Mouse (Mus musculus): Measurements from ENCODE around the gene 4921504E06Rik.

The 4921504E06Rik gene

GRCm38 (mm10) chr2:19519768-19520167, 33.9 kb downstream of the 4921504E06Rik start:
- in situ Hi-C loops (cut with MboI; ENCODE audit: low pct_unique_long_range_greater_than_20kb in 1 of 2, low sequenced_read_pairs in 2 of 2, unreplicated experiment in 1 of 2): loop anchor here in 1 of 2 experiments (10.0 kb wide), 1 partner anchor 95 kb away; no protein-coding TSS in a partner anchor

DNA sequence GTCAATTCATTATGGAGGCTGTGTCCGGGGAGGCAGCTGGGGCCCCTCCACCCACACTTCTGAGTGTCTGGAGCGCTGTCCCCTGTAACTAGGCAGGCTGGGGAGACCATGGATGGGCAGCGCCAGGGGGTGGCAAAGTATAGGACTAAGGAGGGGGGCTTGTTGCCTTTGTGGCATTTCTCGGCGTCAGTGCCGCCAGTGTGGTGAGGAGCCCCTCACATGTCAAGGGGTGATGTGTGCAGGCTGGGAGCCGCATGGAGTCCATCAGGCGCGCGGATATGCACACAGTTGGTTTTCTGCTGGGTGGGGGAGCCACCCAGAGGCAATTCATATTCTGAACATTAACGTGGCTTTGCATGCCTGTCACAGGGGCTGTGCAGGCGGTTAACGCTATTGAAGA, 35.8 kb downstream of the 4921504E06Rik start:
- in situ Hi-C loops (cut with MboI; ENCODE audit: low pct_unique_long_range_greater_than_20kb in 1 of 2, low sequenced_read_pairs in 2 of 2, unreplicated experiment in 1 of 2): loop anchor here in 1 of 2 experiments (10.0 kb wide), 1 partner anchor 93 kb away; no protein-coding TSS in a partner anchor

DNA sequence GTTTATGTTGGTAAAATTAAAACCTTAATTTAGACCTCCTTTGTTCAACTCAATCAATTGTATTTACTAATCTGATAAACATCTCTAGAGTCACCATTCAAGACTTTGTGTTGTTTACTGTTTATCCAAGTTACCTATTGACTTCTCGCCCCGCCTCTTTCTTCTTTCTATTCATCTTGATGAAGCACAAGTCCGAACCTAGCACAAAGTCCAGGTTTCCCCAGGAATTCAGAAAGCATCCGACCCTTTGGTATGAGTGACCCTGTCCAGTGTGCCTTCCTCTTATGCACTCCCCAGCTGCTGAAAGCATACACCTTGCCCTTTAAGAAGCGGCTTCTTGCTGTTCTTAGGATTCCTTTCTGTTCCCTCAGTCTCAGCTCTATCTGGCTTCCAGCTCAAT, 41.3 kb downstream of the 4921504E06Rik start:
- in situ Hi-C loops (cut with MboI; ENCODE audit: low pct_unique_long_range_greater_than_20kb in 1 of 2, low sequenced_read_pairs in 2 of 2, unreplicated experiment in 1 of 2): loop anchor here in 1 of 2 experiments (10.0 kb wide), 1 partner anchor 88 kb away; no protein-coding TSS in a partner anchor

GRCm38 (mm10) chr2:19511032-19511431, 42.7 kb downstream of the 4921504E06Rik start:
- in situ Hi-C loops (cut with MboI; ENCODE audit: low pct_unique_long_range_greater_than_20kb in 1 of 2, low sequenced_read_pairs in 2 of 2, unreplicated experiment in 1 of 2): loop anchor here in 1 of 2 experiments (10.0 kb wide), 1 partner anchor 86 kb away; no protein-coding TSS in a partner anchor

DNA sequence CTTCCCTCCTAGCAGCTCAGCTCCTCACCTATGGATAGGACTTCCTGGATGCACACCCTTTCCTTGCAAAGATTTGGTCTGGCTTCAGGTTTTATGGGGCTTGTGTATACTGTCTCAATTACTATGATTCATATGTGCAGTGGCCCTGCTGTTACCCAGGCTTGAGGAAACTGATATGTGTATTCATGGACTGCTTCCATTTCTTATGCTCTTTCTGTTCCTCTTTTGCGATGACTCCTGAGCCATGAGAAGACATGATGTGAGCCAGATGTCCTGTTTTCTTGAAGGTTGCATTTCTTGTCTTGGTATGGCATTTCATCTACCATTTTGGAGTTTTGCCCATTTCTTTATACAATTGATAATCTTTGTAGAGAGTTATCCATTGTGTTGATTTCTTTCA, 48.0 kb downstream of the 4921504E06Rik start:
- in situ Hi-C loops (cut with MboI; ENCODE audit: low pct_unique_long_range_greater_than_20kb in 1 of 2, low sequenced_read_pairs in 2 of 2, unreplicated experiment in 1 of 2): no loop called here

DNA sequence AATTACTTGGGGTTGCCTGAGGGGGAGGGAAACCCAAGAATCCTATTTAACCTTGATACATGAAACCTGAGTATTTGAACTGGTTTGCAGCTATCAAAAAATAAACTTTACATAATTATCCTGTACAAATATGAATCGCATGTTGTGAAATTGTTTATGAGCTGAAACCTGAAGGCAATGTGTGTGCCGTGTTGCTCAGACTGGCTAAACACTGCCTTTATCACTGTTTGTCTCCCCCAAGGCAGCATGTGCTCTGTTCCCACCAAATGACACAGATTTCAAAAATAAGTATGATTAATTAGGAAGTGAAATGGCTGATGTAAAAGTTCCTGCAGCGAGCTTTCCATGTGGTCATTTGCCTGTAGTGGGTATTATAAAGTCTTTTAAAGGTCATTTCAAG, 63.5 kb downstream of the 4921504E06Rik start:
- in situ Hi-C loops (cut with MboI; ENCODE audit: low pct_unique_long_range_greater_than_20kb in 1 of 2, low sequenced_read_pairs in 2 of 2, unreplicated experiment in 1 of 2): no loop called here

GRCm38 (mm10) chr2:19461940-19462339, 91.8 kb downstream of the 4921504E06Rik start:
- in situ Hi-C loops (cut with MboI; ENCODE audit: low pct_unique_long_range_greater_than_20kb in 1 of 2, low sequenced_read_pairs in 2 of 2, unreplicated experiment in 1 of 2): no loop called here

GRCm38 (mm10) chr2:19458785-19459184, 94.9 kb downstream of the 4921504E06Rik start:
- in situ Hi-C loops (cut with MboI; ENCODE audit: low pct_unique_long_range_greater_than_20kb in 1 of 2, low sequenced_read_pairs in 2 of 2, unreplicated experiment in 1 of 2): no loop called here

- in situ Hi-C loops (cut with MboI; ENCODE audit: low pct_unique_long_range_greater_than_20kb in 1 of 2, low sequenced_read_pairs in 2 of 2, unreplicated experiment in 1 of 2): no loop called here
Observed at GRCm38 (mm10) chr2:19455857-19456482, 97.7 kb downstream of the 4921504E06Rik start.

DNA sequence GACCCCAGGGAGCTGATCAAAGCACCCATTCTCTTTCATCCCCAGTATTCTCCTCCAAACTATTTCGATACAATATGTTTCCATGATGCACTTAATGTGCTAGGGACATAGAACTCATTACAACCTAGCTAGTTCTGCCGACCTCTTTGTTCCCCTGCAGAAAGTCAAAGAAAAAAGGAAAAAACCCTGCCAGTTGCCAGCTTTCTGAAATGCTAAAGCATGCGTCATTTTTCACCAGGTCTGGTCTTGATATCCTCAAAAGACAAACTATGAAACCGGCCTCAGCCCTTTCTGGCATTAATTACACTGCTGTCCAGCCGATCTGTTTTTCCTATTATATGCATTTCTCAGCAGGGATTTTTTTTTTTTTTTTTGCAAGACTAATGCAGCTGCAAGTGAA, 98.5 kb downstream of the 4921504E06Rik start:
- in situ Hi-C loops (cut with MboI; ENCODE audit: low pct_unique_long_range_greater_than_20kb in 1 of 2, low sequenced_read_pairs in 2 of 2, unreplicated experiment in 1 of 2): no loop called here

DNA sequence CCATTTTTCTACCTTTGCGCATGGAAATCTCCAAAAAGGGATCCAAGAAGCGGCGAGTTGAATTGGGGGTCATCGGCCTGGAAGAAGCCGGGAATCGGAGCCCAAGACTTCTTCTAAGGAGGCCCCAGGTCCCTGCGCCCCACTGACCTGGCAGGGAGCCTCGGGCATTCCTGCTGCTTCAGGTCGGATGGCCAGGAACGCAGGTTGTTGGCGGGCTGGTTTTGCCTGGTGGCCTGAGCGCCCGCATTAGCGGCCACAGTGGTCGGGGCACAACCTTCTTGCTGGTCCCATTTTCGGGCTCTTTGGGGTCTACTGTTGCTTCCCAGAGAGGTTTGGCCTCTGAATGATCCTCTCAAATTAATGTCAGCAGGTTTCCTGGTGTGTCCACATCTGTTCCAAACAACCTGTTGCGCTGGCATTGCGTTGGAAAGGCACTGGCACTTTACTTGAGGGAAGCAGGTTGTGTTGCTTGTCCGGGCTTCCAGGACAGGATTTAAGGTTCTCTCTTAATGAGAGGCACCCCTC, 101.1 kb downstream of the 4921504E06Rik start:
- in situ Hi-C loops (cut with MboI; ENCODE audit: low pct_unique_long_range_greater_than_20kb in 1 of 2, low sequenced_read_pairs in 2 of 2, unreplicated experiment in 1 of 2): no loop called here

DNA sequence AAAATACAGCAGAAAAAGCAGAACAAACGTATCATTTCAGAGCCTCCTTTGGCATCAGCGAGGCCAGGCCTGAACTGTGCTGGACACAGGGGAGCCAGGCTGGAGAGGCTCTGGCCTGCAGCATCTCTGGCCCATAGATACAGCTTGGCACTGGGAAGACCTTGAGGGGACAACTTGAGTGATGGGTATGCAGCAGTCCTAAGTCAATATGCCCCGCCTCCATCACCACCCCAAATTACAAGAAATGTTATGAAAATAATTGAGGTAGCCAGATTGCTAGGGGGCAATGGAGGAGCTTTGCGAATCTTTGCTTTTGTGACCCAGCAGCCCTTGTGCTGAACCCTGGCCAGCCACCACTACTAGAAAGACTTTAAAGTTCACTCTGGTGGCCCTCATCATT, 104.4 kb downstream of the 4921504E06Rik start:
- in situ Hi-C loops (cut with MboI; ENCODE audit: low pct_unique_long_range_greater_than_20kb in 1 of 2, low sequenced_read_pairs in 2 of 2, unreplicated experiment in 1 of 2): loop anchor here in 1 of 2 experiments (25.0 kb wide), 1 partner anchor 762 kb away; the partner anchor contains the start of genes Bmi1 and Spag6

DNA sequence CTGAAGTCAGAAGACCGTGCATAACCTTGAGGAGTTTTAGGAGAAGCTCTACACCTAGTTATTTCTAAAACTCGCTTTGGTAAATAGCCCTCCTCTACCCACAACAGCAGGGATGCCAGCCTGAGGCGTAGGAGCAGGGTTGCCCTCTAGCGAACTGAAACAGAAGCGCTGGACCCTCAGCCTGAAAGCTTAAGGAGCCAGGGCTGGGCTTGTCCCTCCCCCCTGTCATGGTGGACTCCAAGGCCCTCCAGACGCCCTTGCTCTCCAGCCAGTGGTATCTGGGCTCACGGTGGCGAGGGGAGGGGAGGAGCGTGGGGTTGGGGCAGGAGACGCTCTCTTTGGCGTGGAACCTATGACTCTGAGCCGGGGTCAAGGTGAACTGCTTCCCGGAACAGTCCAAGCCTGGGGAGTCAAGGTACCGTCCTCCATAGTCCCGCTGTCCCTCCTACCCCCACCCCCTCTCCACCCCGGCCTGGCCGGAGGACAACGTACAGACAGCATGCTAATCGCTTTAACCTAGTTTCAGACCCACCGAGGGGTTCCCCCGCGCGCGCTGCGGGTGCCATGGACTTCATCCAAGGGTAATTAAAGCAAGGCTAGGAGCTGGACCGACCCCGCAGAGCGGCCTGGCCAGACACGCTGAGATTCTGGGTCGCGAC, 105.5 kb downstream of the 4921504E06Rik start:
- in situ Hi-C loops (cut with MboI; ENCODE audit: low pct_unique_long_range_greater_than_20kb in 1 of 2, low sequenced_read_pairs in 2 of 2, unreplicated experiment in 1 of 2): loop anchor here in 1 of 2 experiments (25.0 kb wide), 1 partner anchor 761 kb away; the partner anchor contains the start of genes Bmi1 and Spag6

DNA sequence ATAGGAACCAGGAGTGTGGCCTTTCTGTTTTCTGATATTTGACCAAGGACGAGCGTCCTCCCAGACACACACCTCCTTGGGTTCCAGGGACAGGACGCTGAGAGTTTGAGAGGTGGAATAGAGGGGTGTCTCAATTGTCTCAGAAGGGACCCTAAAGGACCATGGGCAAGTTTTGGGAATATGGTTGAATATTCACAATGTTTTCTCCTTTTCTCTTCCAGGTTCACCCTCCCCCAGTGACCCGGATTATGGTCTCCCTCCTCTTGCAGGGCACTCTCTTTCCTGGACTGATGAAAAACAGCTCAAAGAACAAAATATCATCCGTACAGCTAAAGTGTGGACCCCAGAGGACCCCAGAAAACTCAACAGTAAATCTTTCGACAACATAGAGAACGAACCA, 107.0 kb downstream of the 4921504E06Rik start:
- in situ Hi-C loops (cut with MboI; ENCODE audit: low pct_unique_long_range_greater_than_20kb in 1 of 2, low sequenced_read_pairs in 2 of 2, unreplicated experiment in 1 of 2): loop anchor here in 1 of 2 experiments (25.0 kb wide), 1 partner anchor 759 kb away; the partner anchor contains the start of genes Bmi1 and Spag6

DNA sequence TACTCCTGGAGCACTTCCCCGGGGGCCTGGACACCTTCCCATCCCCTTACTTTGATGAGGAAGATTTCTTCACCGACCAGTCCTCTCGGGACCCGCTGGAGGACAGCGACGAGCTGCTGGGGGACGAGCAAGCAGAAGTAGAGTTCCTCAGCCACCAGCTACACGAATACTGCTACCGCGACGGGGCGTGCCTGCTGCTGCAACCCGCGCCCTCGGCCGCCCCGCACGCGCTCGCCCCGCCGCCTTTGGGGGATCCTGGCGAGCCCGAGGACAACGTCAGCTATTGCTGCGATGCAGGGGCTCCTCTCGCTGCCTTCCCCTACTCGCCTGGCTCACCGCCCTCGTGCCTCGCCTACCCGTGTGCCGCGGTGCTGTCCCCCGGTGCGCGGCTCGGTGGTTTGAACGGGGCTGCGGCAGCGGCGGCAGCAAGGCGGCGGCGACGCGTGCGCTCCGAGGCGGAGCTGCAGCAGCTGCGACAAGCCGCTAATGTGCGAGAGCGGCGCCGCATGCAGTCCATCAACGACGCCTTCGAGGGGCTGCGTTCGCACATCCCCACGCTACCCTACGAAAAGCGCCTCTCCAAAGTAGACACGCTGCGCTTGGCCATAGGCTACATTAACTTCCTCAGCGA, 107.7 kb downstream of the 4921504E06Rik start:
- in situ Hi-C loops (cut with MboI; ENCODE audit: low pct_unique_long_range_greater_than_20kb in 1 of 2, low sequenced_read_pairs in 2 of 2, unreplicated experiment in 1 of 2): loop anchor here in 1 of 2 experiments (25.0 kb wide), 1 partner anchor 759 kb away; the partner anchor contains the start of genes Bmi1 and Spag6

- in situ Hi-C loops (cut with MboI; ENCODE audit: low pct_unique_long_range_greater_than_20kb in 1 of 2, low sequenced_read_pairs in 2 of 2, unreplicated experiment in 1 of 2): loop anchor here in 1 of 2 experiments (25.0 kb wide), 1 partner anchor 758 kb away; the partner anchor contains the start of genes Bmi1 and Spag6
Observed at GRCm38 (mm10) chr2:19444931-19445831, 108.5 kb downstream of the 4921504E06Rik start, which contains the start of gene Ptf1a. TSS of gene Ptf1a (plus strand) at chr2:19445663.

- in situ Hi-C loops (cut with MboI; ENCODE audit: low pct_unique_long_range_greater_than_20kb in 1 of 2, low sequenced_read_pairs in 2 of 2, unreplicated experiment in 1 of 2): loop anchor here in 1 of 2 experiments (25.0 kb wide), 1 partner anchor 757 kb away; the partner anchor contains the start of genes Bmi1 and Spag6
Observed at GRCm38 (mm10) chr2:19444346-19444745, 109.4 kb downstream of the 4921504E06Rik start.

All from mouse embryonic stem cell (cell line).